Mouse (Mus musculus) gastrocnemius, adult 8-10 months (tissue): ENCODE data around the gene Kank1. TPM values are rescaled to one million over a fixed set of nuclear protein-coding genes. Genes with fewer than 3 reads are reported as not detected.

Source experiments
- DNase-seq, 2 experiments: peaks; one replicate each; pipeline ENCODE4 v3.0.0; 2022; ENCODE audit warnings: low spot score in 2 of 2
- total RNA-seq, 4 experiments: library from RNA; stranded (reverse); gene quantifications; 2 replicates each; pipeline ENCODE4 v1.2.4; 2022

Kank1 gene
- total RNA-seq, 4 experiments from 2014 or later, result 21.4 to 27.9 (median 24.4) TPM

DNA sequence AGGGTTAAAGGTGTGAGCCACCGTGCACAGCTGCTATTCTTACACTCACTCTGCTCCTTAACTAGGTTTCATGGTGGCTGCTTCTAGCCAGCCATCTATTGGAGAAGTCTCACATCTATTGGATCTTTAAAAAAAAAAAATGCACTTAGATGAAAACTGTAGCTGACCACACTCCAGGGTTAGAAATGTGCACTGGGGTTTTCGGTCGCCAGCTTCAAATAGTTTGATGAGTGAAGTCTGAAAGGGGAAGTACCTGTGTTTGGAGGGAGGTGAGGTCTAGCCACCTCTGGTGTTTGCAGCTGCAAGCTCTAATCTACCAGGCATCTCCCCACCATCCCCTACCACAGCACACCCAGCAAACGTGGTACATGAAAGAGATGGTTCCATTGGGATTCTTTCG is 74.2 kb downstream of the Kank1 start:
- DNase-seq, result no peak

DNA sequence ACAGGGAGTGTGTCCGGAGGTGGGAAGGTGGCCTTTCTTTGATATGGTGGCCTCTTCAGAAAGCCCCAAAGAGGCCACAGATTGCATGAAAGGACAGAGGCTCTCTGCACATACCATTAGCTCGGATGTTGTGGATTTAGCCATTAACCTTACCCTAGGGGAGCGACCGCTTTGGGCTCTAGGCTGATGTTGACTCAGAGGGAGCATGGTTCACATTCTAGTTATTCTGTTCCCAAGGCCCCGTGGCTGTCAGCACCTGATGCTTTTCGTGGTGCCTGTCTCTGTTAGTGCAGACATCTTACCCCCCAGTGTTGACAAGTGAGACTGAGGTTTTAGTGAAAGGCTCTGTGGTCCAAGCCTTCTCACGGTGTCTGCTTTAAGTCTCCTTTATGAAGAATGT is 74.9 kb downstream of the Kank1 start:
- DNase-seq, result no peak

DNA sequence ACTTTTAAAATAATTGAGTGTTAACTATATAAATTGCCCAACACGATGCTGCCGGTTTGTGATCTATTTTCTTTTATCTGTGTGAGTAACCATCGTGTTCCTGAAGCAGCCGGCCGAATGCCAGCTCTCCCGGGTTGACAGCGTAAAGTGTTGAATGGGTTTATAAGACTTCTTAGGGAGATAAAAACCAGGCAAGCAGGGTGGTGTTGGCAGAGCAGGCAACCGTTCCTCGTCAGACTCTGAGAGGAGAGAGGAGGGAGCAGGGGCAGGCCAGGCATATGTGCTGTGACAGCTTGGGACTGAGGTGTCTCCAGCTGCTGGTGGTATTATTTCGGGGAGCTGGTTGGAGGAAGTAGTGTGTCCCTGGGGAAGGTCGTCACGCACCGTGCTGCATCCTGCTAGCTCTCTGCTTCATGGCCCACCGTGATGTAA is 78.7 kb downstream of the Kank1 start:
- DNase-seq, result no peak

DNA sequence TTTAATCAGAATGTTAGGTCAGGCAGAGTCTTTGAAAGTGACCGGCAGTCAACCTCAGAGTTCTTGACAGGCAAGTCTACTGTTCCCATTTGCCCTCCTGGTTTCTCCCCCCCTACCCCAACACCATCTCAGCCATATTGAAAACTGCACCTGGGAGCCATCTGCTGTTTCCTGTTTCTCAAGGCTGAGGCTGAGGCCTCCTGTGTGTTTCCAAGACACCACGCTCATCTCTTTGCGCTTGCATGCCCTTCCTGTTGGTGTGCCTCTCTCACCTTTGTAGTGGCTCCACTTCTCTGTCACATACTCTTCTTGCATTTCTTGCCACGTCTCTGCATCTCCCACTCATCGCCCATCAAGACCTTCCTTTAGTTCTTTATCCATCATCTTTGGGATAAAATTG is 79.2 kb downstream of the Kank1 start:
- no peak for DNase-seq

DNA sequence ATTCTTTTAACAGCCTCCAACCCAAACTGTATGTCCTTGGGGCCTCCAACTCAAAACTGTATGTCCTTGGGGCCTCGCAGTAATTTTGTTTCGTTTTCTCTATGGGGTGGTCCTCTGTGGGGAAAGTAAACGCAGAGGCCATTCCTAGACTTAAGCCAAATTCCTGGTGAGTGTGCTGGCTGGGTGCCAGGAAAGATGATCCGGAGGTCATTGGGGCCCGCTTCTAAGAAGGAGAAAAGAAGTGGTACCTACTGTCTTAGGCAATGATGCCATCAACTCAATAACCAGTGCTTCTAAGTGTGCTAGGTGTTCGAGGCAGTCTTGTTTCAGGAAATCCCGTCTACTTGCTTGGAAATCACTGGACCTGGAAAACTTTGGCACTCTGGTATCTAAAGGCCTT is 87.5 kb downstream of the Kank1 start:
- DNase-seq, result no peak

DNA sequence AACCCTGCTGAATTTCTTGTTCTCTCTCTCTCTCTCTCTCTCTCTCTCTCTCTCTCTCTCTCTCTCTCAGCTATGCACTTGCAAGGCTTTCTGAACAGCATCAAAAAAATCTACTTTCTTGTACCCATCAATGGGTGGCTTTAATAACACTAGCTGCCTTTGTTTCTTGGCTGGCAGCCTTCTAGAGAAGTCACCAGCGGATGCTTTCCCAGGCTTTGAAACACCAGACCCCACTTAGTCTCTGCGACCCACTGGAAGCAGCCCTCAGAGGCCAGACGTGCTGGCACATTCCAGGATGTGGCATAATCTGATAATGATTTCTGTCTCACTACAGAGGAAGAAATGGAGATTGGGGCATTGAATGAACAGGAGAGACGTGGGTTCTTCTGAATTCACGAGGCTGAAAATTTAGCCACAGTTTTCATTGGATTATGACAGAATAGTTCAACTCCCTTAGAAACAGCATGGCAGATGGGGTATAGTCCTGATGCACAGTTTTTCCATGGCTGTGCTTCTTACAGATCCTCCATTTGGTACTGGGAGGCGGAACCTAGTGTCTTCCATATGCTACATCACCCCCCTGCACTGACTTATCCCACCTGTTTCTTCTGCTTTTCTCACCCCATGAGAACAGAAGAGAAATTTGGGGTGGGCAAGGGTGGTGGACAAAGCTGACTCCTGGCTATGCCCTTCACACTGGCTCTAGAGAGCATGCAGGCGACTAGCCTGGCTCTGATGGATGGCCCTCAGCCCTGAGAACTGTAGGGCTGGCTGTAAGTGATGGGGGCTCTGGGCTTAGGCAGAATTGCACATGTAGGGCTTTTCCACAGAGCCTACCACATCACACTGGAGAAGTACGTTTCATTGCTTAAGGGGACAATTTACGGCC is 88.6 kb downstream of the Kank1 start:
- no peak for DNase-seq

DNA sequence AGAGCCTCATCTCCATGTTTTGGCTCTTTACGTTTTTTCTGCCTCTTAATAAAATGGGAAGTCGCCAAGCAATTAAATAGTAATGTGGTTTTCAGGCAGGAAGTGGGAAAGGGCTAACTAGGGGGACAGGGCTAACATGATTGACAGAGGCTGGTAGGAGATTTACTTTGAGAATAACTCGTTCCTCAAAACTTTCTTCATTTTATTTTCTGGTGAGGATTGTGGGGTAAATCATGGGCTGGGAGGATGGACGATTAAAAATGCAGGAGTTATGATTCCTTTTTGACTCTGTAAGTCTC is 89.2 kb downstream of the Kank1 start:
- no peak for DNase-seq

DNA sequence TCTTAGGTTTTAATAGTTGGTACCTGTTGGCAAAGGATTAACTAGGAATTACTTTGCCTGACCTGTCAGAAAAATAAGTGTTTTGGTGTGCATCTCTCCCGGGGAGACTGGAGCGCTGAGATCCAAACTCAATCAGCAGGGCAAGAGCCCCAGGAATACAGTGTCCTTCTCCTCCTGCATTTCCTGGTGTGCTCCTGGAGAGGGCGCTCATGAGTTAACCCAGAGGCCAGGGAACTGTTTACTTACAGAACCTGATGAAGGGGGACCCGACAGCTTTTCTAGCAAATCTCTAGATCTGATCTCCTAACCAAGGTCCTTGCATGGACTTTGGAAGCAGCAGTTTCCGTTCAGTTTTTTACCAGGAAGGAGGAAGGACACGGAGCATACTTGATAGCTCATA is 90.9 kb downstream of the Kank1 start:
- no peak for DNase-seq

DNA sequence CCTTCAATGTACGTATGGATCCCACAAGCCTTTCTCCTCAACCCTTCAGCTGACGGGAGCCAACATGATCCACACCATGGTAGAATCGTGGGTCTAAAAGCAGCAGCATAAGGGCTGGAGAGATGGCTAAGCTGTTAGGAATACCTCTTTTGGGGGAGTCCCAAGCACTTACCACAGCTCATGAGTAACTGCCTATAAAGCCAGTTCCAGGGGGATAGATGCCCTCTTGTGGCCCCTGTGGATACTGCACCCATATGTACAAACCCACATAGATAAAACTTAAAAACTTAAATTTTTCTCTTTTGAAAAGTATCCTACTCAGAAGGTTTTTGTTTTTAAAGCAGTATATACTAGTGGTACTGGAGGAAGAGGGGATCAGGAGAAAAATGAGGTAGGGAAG is 97.6 kb downstream of the Kank1 start:
- DNase-seq, result peak; percentile 18 to 38

DNA sequence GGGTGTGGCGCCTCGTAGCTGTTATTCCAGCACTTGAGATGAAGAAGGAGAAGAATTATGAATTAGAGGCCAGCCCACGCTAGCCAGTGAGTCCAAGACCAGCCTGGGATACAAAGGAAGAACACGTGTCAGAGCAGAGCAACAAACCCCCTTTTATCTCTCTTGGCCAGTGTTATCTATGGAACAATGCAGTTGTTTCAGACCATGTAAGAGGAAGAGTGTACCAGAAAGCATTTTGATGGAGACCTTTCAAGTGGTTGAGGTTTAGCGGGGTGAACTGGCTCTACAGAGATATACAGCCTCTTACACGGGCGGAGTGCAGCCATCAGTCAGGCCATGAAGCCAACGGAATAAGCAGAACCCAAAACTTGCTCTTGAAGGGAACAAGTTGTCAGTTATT is 100.0 kb downstream of the Kank1 start:
- DNase-seq, result no peak

DNA sequence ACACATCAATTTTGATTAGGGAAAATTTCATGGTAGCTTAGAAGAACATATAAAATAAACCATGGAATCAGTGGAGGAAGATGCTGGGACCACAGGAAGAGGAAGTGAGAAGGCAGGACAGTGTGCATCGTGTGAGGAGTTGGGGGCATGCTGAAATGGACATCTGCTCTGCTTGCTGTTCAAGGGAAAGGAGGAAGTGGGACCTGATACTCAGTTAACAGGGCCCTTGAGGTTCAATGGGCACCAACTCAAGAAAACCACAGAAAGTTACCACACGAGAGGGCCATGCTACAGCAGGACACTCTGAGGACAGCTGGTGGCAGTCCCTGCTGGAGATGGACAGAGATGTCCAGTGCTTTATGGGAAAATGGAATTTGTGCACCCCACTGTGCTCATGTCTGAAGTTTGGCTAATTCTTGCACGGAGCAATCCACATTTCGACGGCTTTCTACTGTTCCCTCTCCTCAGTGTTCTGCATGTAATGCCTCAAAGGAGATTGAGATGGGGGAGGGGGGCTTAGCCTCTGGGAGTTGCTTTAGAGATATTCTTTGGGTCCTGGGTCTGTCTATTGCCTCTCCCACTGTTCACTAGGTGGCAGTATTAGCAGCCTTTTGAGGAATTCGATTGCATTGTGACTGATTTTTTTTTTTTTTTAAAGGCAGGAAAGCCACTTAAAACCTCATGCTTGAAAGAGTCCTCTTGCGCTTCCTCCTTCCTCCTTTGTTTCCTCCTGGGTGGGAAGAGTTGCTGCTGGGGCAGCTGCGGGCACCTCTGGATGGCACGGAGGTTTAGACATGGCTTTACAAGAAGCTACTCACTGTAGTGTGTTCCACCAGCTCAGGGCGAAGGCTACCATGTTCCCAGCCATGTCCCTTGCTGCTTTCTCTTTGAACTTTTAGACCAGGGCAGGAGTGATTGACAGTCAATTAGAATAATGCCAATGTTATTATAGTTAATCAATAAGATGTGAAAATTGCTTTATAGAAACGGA is 104.2 kb downstream of the Kank1 start:
- no peak for DNase-seq

DNA sequence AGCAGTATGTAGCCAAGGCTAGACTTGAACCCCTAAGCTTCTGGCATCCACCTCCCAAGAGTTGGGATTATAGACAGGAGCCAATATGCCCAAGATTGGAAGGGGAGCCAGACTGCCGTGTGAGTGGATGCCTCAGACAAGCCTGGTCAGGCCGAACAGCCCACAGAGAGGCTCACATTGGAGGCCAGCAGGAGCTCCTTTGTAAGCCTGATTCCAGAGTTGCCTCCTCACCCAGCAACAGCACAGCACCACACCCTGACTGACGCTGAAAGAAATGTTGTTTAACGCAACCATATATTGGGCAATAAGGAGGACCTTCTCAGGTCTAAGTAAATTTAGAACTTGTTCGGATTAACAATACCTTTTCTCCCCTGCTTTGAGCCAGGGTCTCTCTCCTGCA is 105.3 kb downstream of the Kank1 start:
- DNase-seq, result no peak

DNA sequence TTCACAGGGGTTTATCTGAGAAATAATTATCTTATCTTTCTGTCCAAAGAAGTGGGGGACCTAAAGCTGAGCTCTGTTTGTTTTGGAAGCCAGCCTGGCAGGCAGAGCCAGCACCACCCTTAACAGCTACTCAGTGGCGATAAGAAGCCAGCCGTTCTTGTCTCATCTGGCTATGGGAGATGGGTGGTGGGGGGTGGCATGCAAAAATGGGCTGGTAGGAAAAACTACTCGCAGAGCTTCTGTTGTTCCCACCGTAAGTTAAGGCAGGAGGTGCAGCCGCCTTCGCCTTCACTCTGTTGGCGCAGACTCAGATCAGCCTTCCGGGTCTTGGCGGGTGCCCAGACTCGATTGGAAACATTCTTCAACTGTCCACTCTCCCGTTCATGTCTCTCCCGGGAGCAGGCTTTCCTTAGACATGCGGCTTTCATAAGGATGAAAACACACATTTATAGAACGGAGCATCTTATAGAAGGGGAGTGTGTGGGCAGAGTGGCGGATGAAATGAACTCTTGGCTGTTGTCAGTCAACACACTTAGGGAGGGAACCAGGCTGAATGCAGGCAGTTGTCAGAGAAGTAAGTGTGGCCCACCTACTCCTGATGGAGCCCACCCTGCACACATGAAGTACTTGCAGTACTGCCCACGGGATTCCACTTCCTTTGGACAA is 107.0 kb downstream of the Kank1 start:
- no peak for DNase-seq

DNA sequence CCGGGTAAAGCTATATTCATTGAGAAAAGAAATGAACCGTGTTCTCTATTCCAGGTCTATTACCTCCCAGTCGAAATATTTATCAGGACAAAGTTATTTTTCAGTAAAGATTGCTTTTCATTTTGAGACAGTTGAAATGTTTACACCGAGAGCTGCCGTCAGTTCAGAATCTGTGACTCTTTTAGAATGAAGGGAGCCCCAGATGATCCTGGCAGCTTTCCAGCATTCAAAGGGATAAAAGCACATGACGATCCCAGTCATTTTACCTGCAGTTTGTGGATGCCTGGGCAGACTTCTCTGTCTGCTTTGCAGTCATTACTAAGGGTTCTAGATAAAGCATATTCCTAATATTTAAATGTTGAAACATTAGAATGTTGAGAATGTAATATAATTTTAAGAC is 107.6 kb downstream of the Kank1 start:
- no peak for DNase-seq

DNA sequence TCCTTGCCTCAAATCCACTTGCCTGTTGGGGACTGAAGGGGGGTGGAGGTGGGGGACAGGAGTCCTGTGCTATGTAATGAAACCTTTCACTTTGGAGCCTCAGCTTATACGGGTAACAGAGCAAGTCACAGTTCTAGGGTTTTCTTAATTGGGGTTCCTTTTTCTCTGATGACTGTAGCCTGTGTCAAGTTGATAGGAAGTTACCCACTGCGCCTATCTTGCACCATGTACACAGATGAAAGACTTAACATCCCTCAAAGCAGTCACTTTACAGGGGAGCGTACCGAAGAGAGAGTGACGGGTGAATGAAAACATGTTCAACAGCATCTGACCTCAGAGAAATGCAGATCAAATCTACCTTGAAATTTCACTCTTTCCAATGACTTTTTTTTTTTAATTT is 109.2 kb downstream of the Kank1 start:
- DNase-seq, result no peak

DNA sequence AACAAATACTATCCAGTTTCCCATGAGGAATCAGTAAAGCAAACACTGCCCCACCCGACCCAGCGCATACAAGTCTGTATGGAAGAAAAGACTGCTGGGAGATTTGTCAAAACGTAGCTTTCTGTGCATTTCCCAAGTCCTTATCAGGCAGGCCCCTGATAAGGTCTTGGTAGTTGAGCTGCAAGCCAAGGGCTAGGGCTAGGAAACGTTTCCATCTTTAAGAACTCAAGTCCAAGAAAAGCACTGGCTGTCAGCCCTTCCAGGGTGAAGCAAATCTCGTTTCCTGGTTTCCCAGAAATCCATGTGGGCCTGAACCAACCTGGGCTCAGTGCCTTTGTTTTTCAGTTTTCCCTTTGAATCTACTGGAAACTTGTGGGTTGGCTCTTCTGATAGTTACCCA is 110.7 kb downstream of the Kank1 start:
- DNase-seq, result no peak

DNA sequence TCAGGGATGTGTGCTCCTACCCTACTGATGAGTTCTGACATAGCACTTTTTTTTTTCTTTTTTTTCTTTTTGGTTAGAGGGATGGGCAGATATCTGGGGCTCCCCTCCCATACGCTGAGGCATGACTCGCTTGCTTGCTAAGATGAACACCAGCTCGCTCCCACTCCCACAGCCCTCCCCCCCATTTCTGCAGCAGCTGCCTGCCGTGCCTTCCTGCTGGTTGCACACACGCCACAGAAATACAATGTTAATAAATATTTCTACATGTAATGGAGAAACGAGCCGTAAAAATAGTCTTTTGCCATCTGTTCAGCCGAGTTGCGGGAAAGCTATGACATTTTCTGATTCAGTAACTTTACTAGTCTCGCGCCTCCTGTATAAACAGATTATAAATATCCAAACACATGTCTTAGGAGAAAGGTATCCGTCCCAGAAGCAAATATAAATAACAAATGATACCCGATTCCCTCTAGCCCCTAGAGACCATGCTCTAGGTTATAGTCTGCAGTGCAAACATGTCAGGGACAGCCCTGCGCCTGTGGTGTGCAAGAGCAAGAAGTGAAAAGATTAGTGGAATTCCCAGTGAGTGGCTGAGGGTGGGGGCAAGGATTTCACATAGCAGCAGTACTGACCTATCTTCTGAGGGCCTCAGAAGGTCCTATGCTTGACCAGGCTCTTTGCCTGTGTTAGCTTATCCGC is 114.6 kb downstream of the Kank1 start:
- DNase-seq, result no peak

DNA sequence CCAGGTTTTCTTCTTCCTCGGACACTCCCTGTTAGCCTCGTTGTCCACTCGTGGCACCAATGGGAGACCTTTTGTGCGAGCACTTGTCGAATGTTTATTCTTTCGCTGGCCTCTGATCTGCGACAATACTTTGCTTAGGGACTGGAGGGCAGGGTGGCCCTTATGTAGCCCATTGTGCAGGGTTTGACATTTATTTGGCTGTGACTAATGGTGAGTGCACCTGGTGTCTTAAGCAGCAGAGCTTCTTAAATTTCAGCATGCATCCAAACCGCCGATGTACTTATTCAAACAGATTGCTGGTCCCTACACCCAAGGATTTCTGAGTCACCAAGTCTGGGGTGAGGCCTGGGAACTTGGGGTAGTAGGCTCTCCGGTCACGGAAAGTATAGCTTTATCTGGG is 120.3 kb downstream of the Kank1 start:
- DNase-seq, result no peak

DNA sequence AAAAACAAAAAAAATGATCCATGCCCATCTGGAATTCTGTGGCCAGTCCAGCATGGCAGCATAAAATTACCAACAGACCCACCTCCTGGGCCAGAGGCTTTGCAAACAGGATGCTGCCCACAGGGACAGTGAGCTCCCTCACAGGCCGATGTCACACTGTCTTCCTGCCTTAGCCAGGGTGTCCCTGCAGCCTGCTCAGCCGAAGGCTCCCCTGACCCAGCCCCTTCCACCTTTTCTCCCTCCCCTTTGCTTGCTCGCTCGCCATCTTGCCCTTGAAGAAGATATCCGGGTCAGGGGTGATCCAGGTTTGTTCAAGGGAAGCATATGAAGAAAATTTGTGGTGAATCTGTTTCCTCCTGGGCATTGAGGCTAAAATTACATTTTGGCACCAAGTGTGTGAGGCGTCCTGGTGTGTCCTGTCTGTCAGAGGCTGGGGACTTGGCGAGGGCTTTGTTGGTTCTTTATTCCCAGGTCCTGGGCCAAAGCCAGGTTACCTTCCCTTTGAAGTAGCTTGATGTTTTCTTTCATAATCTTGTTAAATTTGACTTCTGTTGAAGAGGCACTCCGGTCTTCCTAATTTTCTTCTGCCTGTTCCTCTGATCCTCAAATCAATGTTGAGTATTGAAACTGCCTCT is 121.8 kb downstream of the Kank1 start:
- no peak for DNase-seq

DNA sequence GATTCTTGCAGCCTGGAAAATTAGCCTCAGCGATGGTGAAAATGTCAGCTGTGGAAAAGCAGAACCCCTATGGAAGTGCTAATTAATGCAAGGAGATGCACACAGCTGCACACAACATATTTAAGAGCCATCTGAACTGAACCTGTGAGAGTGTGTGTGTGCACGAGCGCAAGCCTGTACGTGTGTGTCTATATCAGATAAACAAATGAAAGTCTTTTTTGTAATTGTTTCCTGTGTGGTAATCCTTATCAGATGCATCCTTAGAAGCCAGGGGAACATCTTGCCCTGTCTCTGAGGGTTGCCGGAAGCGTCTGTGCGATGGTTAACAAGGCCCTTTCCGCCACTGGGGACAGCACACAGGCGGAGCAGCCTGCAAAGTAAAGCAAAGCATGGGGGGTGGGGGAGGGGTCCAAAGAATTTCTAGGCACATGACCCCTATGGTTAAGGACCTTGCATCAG is 123.8 kb downstream of the Kank1 start:
- DNase-seq, result no peak

DNA sequence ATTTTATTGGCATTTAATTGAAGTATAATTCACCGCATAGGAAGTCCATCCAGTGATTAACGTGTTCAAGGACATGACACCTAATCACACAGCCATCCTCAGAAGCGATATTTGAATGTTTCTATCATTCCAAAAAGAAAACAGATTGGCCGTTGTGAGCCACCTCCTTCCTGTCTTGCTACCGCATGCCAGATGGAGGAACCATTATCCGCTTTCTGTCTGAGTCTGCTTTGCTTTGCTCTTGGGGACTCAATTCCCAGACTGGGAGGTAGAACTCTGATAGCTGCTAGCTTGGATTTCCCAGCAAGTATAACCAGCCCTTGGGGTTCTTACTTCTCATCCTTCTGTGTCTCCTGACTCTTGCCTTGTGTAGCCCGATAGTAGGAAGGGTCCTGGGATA is 125.2 kb downstream of the Kank1 start:
- no peak for DNase-seq
